Mouse (Mus musculus): ENCODE data around the gene Tgfb2. TPM values are rescaled to one million over a fixed set of nuclear protein-coding genes. Genes with fewer than 3 reads are reported as not detected.

Tgfb2 gene
- polyA plus RNA-seq, 1 experiment from 2014 or later, result 17.2 TPM

DNA sequence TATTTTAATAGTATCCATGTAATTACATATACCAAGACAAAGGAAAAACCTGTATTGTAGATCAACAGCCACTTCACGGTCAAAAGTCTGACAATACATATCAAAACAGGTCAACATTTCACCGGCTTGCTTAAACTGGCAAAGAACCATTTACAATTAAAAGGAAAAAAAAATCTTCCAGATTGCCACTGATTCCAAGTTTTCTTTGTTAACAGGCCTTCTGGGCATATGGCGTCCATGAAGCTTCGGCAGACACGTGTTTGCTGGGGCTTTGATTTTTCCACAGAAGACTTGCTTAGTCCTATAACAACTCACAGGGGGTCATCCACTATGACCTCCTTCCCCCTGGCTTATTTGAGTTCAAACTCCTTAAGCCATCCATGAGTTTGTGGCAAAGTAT is 81.3 kb downstream of the Tgfb2 start:
- Histone ChIP-seq H3K4me2 (ENCODE audit: low read depth, low read length, severe bottlenecking) (no peak overlapping the region), H3K27ac (ENCODE audit: low read depth, low read length) (no peak overlapping the region), H3K9me3 (ENCODE audit: control insufficient read depth, low read length) (no peaks in the 10 kb centered on the region), H3K27me3 (ENCODE audit: control insufficient read depth, insufficient read depth, low read length) (no peaks in the 10 kb centered on the region), H3K4me3 (ENCODE audit: low read depth, low read length) (no peak overlapping the region), H3K9ac (ENCODE audit: low read length) (no peak overlapping the region), H3K4me1 (replicated peaks; ENCODE audit: control insufficient read depth, insufficient read depth, low read length) (no peaks in the 10 kb centered on the region), H3K36me3 (ENCODE audit: control insufficient read depth, insufficient read depth, low read length) (no peaks in the 10 kb centered on the region)
- ATAC-seq (replicated peaks; ENCODE audit: low FRiP score) (no peak), DNase-seq (ENCODE audit: low spot score) (no peak)
- 76% methylated on average over 5 of the region's 5 CpGs for WGBS

- Histone ChIP-seq H3K36me3 (ENCODE audit: control insufficient read depth, insufficient read depth, low read length) (no peaks in the 10 kb centered on the region), H3K9ac (ENCODE audit: low read length) (no peak overlapping the region), H3K4me1 (replicated peaks; ENCODE audit: control insufficient read depth, insufficient read depth, low read length) (no peaks in the 10 kb centered on the region), H3K9me3 (ENCODE audit: control insufficient read depth, low read length) (no peaks in the 10 kb centered on the region), H3K4me3 (ENCODE audit: low read depth, low read length) (no peak overlapping the region), H3K27ac (ENCODE audit: low read depth, low read length) (no peak overlapping the region), H3K4me2 (ENCODE audit: low read depth, low read length, severe bottlenecking) (no peak overlapping the region), H3K27me3 (ENCODE audit: control insufficient read depth, insufficient read depth, low read length) (no peaks in the 10 kb centered on the region)
- WGBS, result 94% methylated on average over 3 of the region's 3 CpGs
- no peak for DNase-seq (ENCODE audit: low spot score)
- ATAC-seq (replicated peaks; ENCODE audit: low FRiP score), result no peak
These were observed 84.0 kb downstream of the Tgfb2 start for GRCm38 (mm10) chr1:186621812-186622211.

DNA sequence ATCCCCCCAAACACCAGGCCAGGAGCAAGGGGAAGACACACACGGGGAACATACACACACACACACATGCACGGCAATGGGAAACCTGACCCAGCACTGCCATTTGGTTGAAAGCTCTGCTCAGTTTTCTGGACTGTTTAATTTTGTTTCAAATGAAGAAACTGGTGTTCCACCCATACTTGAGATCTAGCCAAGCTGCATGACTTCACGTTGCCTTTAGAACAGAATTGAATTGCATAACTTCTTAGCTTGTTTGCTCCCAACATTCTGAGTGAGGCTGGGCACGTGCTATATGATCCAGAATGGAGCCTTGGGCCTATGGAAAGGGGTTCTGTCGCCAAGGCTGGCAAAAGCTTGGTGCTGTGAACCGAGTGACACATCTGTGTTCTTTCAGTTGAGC is 87.5 kb downstream of the Tgfb2 start:
- ATAC-seq (replicated peaks; ENCODE audit: low FRiP score) (no peak), DNase-seq (ENCODE audit: low spot score) (no peak)
- Histone ChIP-seq H3K4me1 (replicated peaks; ENCODE audit: control insufficient read depth, insufficient read depth, low read length) (no peaks in the 10 kb centered on the region), H3K9ac (ENCODE audit: low read length) (no peak overlapping the region), H3K27me3 (ENCODE audit: control insufficient read depth, insufficient read depth, low read length) (no peaks in the 10 kb centered on the region), H3K36me3 (ENCODE audit: control insufficient read depth, insufficient read depth, low read length) (no peaks in the 10 kb centered on the region), H3K27ac (ENCODE audit: low read depth, low read length) (no peak overlapping the region), H3K4me3 (ENCODE audit: low read depth, low read length) (no peak overlapping the region), H3K4me2 (ENCODE audit: low read depth, low read length, severe bottlenecking) (no peak overlapping the region), H3K9me3 (ENCODE audit: control insufficient read depth, low read length) (no peaks in the 10 kb centered on the region)
- WGBS, result 86% methylated on average over 6 of the region's 6 CpGs

DNA sequence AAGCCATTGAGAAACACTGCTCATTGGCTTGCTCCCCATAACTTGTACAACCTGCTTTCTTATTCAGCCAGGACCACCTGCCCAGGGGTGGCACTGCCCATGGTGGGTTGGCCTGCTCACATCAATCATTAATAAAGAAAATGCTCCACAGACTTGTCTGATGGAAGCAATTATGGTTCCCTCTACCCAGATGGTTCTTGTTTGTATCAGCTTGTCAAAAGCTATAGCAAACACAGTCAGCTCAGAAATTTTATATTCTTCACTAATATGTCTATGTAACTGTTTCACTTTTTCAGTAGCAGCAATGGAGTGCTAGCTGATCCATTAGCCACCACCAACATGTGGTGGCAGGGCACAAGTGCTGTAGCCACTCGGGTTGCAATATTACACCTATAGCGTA is 94.4 kb downstream of the Tgfb2 start:
- H3K4me1 ChIP-seq (replicated peaks; ENCODE audit: control insufficient read depth, insufficient read depth, low read length), result peaks cover 8% of the 10 kb centered on the region; the same call in 1 of the 2 replicates
- WGBS, result 88% methylated on average over 2 of the region's 2 CpGs
- ATAC-seq (replicated peaks; ENCODE audit: low FRiP score) (no peak), DNase-seq (ENCODE audit: low spot score) (no peak)
- no peak overlapping the region for H3K9ac ChIP-seq (ENCODE audit: low read length)
- H3K4me2 ChIP-seq (ENCODE audit: low read depth, low read length, severe bottlenecking), result no peak overlapping the region
- H3K4me3 ChIP-seq (ENCODE audit: low read depth, low read length), result no peak overlapping the region
- H3K9me3 ChIP-seq (ENCODE audit: control insufficient read depth, low read length), result no peaks in the 10 kb centered on the region
- H3K27me3 ChIP-seq (ENCODE audit: control insufficient read depth, insufficient read depth, low read length), result no peaks in the 10 kb centered on the region
- no peak overlapping the region for H3K27ac ChIP-seq (ENCODE audit: low read depth, low read length)
- no peaks in the 10 kb centered on the region for H3K36me3 ChIP-seq (ENCODE audit: control insufficient read depth, insufficient read depth, low read length)

DNA sequence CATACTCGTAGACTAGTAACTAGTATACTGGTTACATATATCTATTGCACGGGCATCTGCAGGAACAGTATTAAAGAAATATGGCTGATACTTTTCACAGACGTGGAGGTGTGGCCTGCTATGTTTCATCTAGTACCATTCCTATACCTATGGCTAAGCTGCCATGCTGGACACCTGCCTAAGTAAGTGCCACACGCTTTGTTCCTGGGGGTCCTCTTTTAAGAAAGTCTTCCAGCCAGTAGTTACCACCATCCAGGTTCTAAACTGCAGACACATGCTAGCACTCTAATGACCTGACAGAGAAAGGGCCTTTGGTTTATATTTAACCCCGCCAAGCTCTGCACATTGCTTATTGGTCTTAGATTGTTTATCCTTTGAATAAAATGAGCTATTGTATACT is 95.3 kb downstream of the Tgfb2 start:
- H3K27ac ChIP-seq (ENCODE audit: low read depth, low read length), result no peak overlapping the region

GRCm38 (mm10) chr1:186609793-186610233 is 96.0 kb downstream of the Tgfb2 start:
- no peak overlapping the region for H3K4me3 ChIP-seq (ENCODE audit: low read depth, low read length)

More for the DNA sequence above, 95.3 kb downstream of the Tgfb2 start:
- 87% methylated on average over 5 of the region's 5 CpGs for WGBS
- DNase-seq (ENCODE audit: low spot score) (no peak), ATAC-seq (replicated peaks; ENCODE audit: low FRiP score) (no peak)
- Histone ChIP-seq H3K9ac (ENCODE audit: low read length) (no peak overlapping the region), H3K4me3 (ENCODE audit: low read depth, low read length) (no peak overlapping the region), H3K27me3 (ENCODE audit: control insufficient read depth, insufficient read depth, low read length) (no peaks in the 10 kb centered on the region), H3K4me2 (ENCODE audit: low read depth, low read length, severe bottlenecking) (no peak overlapping the region), H3K9me3 (ENCODE audit: control insufficient read depth, low read length) (no peaks in the 10 kb centered on the region), H3K4me1 (replicated peaks; ENCODE audit: control insufficient read depth, insufficient read depth, low read length) (peaks cover 8% of the 10 kb centered on the region; the same call in 1 of the 2 replicates), H3K36me3 (ENCODE audit: control insufficient read depth, insufficient read depth, low read length) (no peaks in the 10 kb centered on the region)

DNA sequence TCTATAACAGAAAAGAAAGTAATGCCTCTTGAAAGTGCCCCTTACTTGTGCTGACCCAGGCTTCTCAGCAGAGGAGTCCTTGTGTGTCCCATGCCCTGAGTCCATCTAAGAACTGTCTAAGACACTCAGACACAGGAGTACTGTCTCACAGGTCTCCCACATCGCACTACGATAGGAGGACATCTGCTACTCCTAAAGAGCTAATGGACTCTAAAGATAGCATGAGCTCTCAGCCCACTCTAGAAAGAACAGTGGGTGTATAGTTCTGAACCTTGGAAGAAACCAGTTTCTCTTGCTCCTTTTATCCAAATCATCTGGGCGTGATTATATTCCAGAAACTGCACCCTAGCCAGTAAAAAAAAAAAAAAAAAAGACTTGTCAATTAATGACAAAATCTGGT is 97.7 kb downstream of the Tgfb2 start:
- H3K9ac ChIP-seq (ENCODE audit: low read length), result no peak overlapping the region
- H3K9me3 ChIP-seq (ENCODE audit: control insufficient read depth, low read length), result no peaks in the 10 kb centered on the region
- peaks cover 8% of the 10 kb centered on the region; the same call in 1 of the 2 replicates for H3K4me1 ChIP-seq (replicated peaks; ENCODE audit: control insufficient read depth, insufficient read depth, low read length)
- DNase-seq (ENCODE audit: low spot score), result no peak
- WGBS, result 92% methylated on average over 3 of the region's 3 CpGs
- no peaks in the 10 kb centered on the region for H3K27me3 ChIP-seq (ENCODE audit: control insufficient read depth, insufficient read depth, low read length)
- no peak overlapping the region for H3K4me3 ChIP-seq (ENCODE audit: low read depth, low read length)
- no peaks in the 10 kb centered on the region for H3K36me3 ChIP-seq (ENCODE audit: control insufficient read depth, insufficient read depth, low read length)
- no peak overlapping the region for H3K4me2 ChIP-seq (ENCODE audit: low read depth, low read length, severe bottlenecking)
- H3K27ac ChIP-seq (ENCODE audit: low read depth, low read length), result no peak overlapping the region
- no peak for ATAC-seq (replicated peaks; ENCODE audit: low FRiP score)

More at GRCm38 (mm10) chr1:186609793-186610233, 96.0 kb downstream of the Tgfb2 start:
- 13% methylated on average over 8 of the region's 10 CpGs for WGBS
- peak overlapping the region; percentile 37; the same call in 1 of the 2 replicates for H3K9ac ChIP-seq (ENCODE audit: low read length)
- ATAC-seq (replicated peaks; ENCODE audit: low FRiP score) (peak; percentile 70; the same call in 1 of the 2 replicates), DNase-seq (ENCODE audit: low spot score) (peak; percentile 58)
- peaks cover 8% of the 10 kb centered on the region; the same call in 1 of the 2 replicates for H3K4me1 ChIP-seq (replicated peaks; ENCODE audit: control insufficient read depth, insufficient read depth, low read length)
- no peak overlapping the region for H3K27ac ChIP-seq (ENCODE audit: low read depth, low read length)
- no peaks in the 10 kb centered on the region for H3K36me3 ChIP-seq (ENCODE audit: control insufficient read depth, insufficient read depth, low read length)
- H3K27me3 ChIP-seq (ENCODE audit: control insufficient read depth, insufficient read depth, low read length), result no peaks in the 10 kb centered on the region
- peak overlapping the region; percentile 34; the same call in 1 of the 2 replicates for H3K4me2 ChIP-seq (ENCODE audit: low read depth, low read length, severe bottlenecking)
- H3K9me3 ChIP-seq (ENCODE audit: control insufficient read depth, low read length), result no peaks in the 10 kb centered on the region

GRCm38 (mm10) chr1:186605635-186606034 is 100.2 kb downstream of the Tgfb2 start:
- H3K4me2 ChIP-seq (ENCODE audit: low read depth, low read length, severe bottlenecking), result no peak overlapping the region
- no peak overlapping the region for H3K9ac ChIP-seq (ENCODE audit: low read length)
- peaks cover 8% of the 10 kb centered on the region; the same call in 1 of the 2 replicates for H3K4me1 ChIP-seq (replicated peaks; ENCODE audit: control insufficient read depth, insufficient read depth, low read length)
- no peak overlapping the region for H3K27ac ChIP-seq (ENCODE audit: low read depth, low read length)
- ATAC-seq (replicated peaks; ENCODE audit: low FRiP score) (no peak), DNase-seq (ENCODE audit: low spot score) (no peak)
- WGBS, result 68% methylated on average over 2 of the region's 2 CpGs
- no peaks in the 10 kb centered on the region for H3K36me3 ChIP-seq (ENCODE audit: control insufficient read depth, insufficient read depth, low read length)
- H3K4me3 ChIP-seq (ENCODE audit: low read depth, low read length), result no peak overlapping the region
- no peaks in the 10 kb centered on the region for H3K9me3 ChIP-seq (ENCODE audit: control insufficient read depth, low read length)
- no peaks in the 10 kb centered on the region for H3K27me3 ChIP-seq (ENCODE audit: control insufficient read depth, insufficient read depth, low read length)

DNA sequence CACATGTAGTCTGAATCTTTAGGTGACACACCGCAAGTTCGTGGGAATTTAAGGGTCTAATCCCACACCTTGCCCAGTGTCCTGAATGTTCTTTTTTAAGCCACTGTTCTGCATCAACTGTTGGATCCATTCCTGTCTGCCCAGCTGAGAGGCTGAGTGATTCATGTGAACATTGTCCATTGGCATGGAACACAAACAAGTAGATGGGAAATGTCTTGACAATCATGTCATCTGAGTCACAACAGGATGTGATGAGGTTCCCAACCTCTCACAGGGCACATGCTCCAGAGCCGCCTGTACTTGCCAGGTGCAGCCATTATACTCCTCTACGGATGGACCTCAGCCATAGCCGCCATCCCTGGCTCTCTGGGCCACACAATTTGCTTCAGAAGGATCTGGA is 101.7 kb downstream of the Tgfb2 start:
- Histone ChIP-seq H3K36me3 (ENCODE audit: control insufficient read depth, insufficient read depth, low read length) (no peaks in the 10 kb centered on the region), H3K9ac (ENCODE audit: low read length) (no peak overlapping the region), H3K9me3 (ENCODE audit: control insufficient read depth, low read length) (no peaks in the 10 kb centered on the region), H3K4me3 (ENCODE audit: low read depth, low read length) (no peak overlapping the region), H3K4me2 (ENCODE audit: low read depth, low read length, severe bottlenecking) (no peak overlapping the region), H3K27ac (ENCODE audit: low read depth, low read length) (no peak overlapping the region), H3K4me1 (replicated peaks; ENCODE audit: control insufficient read depth, insufficient read depth, low read length) (no peaks in the 10 kb centered on the region), H3K27me3 (ENCODE audit: control insufficient read depth, insufficient read depth, low read length) (no peaks in the 10 kb centered on the region)
- DNase-seq (ENCODE audit: low spot score) (no peak), ATAC-seq (replicated peaks; ENCODE audit: low FRiP score) (no peak)
- WGBS, result 96% methylated on average over 5 of the region's 5 CpGs

Data from forebrain, embryonic 11.5 days (tissue).